Mouse (Mus musculus) ES-E14 (cell line): ENCODE results near the gene Mvp. TPM values are rescaled to one million over a fixed set of nuclear protein-coding genes. Genes with fewer than 3 reads are reported as not detected.
A peak's percentile ranks its signal among the peaks of the same experiment; 100 is the strongest.

Source experiments
- DNase-seq: peaks from one replicate; pipeline ENCODE4 v3.0.0-alpha.2; 2013; ENCODE audit warnings: low read depth, low spot score
- H3K27ac ChIP-seq: 2 replicates; pipeline ENCODE4 v1.5.1; 2012; ENCODE audit warnings: low read depth, mild to moderate bottlenecking, low read length, moderate library complexity, mixed read lengths; ENCODE audit not compliant: poor library complexity, insufficient read depth, severe bottlenecking
- H3K36me3 ChIP-seq: 2 replicates; pipeline ENCODE4 v1.6.1; 2012; ENCODE audit warnings: mild to moderate bottlenecking, low read length, moderate library complexity, mixed read lengths; ENCODE audit not compliant: control insufficient read depth, poor library complexity, insufficient read depth, severe bottlenecking
- H3K4me1 ChIP-seq, 2 experiments: fragments of 150-350 bp in 1 of 2; sonication (generic) in 1 of 2; 2 replicates each; pipeline ENCODE4 v1.6.1; 2012; ENCODE audit warnings: low read length in 2 of 2, mild to moderate bottlenecking in 1 of 2, mixed read lengths in 1 of 2; ENCODE audit not compliant: control insufficient read depth in 2 of 2, insufficient read depth in 2 of 2, poor library complexity in 1 of 2
- H3K4me3 ChIP-seq, 2 experiments: fragments of 150-350 bp in 1 of 2; sonication (generic) in 1 of 2; 2 replicates each; pipeline ENCODE4 v1.5.1; 2012; ENCODE audit warnings: low read length in 2 of 2, low read depth in 1 of 2, mild to moderate bottlenecking in 1 of 2, mixed read lengths in 1 of 2; ENCODE audit not compliant: insufficient read depth in 1 of 2, poor library complexity in 1 of 2, severe bottlenecking in 1 of 2
- H3K9ac ChIP-seq: 2 replicates; pipeline ENCODE4 v1.6.1; 2012; ENCODE audit warnings: low read depth, mild to moderate bottlenecking, low read length, mixed read lengths; ENCODE audit not compliant: poor library complexity, insufficient read depth, severe bottlenecking
- H3K9me3 ChIP-seq: fragments of 150-350 bp; sonication (generic); 2 replicates; pipeline ENCODE4 v1.6.1; 2012; ENCODE audit warnings: low read depth, mild to moderate bottlenecking, low read length; ENCODE audit not compliant: control insufficient read depth, insufficient read depth
- CHD2 ChIP-seq: IDR thresholded peaks from 2 replicates; pipeline ENCODE4 v1.6.1; 2014; ENCODE audit warnings: mild to moderate bottlenecking, low read depth, low read length, inconsistent platforms
- HCFC1 ChIP-seq: IDR thresholded peaks from 2 replicates; pipeline ENCODE4 v1.6.1; 2012; ENCODE audit warnings: low read length, inconsistent platforms, borderline replicate concordance; ENCODE audit not compliant: insufficient read depth
- MAFK ChIP-seq: IDR thresholded peaks from 2 replicates; pipeline ENCODE4 v1.6.1; 2014; ENCODE audit warnings: mild to moderate bottlenecking, low read depth, low read length, inconsistent platforms; ENCODE audit not compliant: insufficient read depth
- ZC3H11A ChIP-seq: IDR thresholded peaks from 2 replicates; pipeline ENCODE4 v1.6.1; 2012; ENCODE audit warnings: low read depth, mild to moderate bottlenecking, inconsistent platforms, low read length, borderline replicate concordance
- ZNF384 ChIP-seq: IDR thresholded peaks from 2 replicates; pipeline ENCODE4 v1.6.1; 2012; ENCODE audit warnings: low read depth, low read length, inconsistent platforms
- in situ Hi-C, 2 experiments: fragments of 600-800 bp; cut with MboI; formaldehyde crosslinking; loops; one replicate each; pipeline ENCODE4 v1.15.1; 2025; ENCODE audit warnings: low sequenced_read_pairs in 2 of 2, inconsistent platforms in 1 of 2; ENCODE audit not compliant: unreplicated experiment in 2 of 2
- total RNA-seq: library from RNA; depleted of rRNA; stranded (reverse); fragments of 300-350 nt; gene quantifications from 2 replicates; pipeline ENCODE4 v1.2.3, GENCODE M21; 2012

Gene Mvp
- total RNA-seq, 1 experiment = 56.0 TPM

GRCm38 (mm10) chr7:127014993-127015392 is 572 bp upstream of the Mvp start:
- no peak for TF ChIP-seq CHD2
- TF ChIP-seq HCFC1 = no peak
- Histone ChIP-seq H3K9ac (peak overlapping the region; percentile 22; the same call in 1 of the 2 replicates), H3K27ac (peak overlapping the region; percentile 28), H3K4me3 (no peak overlapping the region), H3K36me3 (peaks cover 12% of the 10 kb centered on the region), H3K9me3 (no peaks in the 10 kb centered on the region), H3K4me1 (peaks cover 2 to 7% of the 10 kb centered on the region in 2 experiments; a peak in 3 of 4 replicates)
- DNase-seq = no peak
- in situ Hi-C loops = no loop called here

GRCm38 (mm10) chr7:127013385-127013784 is 1.0 kb downstream of the Mvp start:
- no peak overlapping the region for H3K4me3 ChIP-seq
- peaks cover 2 to 14% of the 10 kb centered on the region in 2 experiments; a peak in 3 of 4 replicates for H3K4me1 ChIP-seq
- TF ChIP-seq ZC3H11A = no peak
- no peak for TF ChIP-seq HCFC1
- TF ChIP-seq ZNF384 = no peak
- no peak for TF ChIP-seq CHD2
- TF ChIP-seq MAFK = no peak
- in situ Hi-C loops = no loop called here
- no peak overlapping the region for H3K27ac ChIP-seq
- DNase-seq = no peak
- H3K9ac ChIP-seq = no peak overlapping the region; the same call in 1 of the 2 replicates
- H3K36me3 ChIP-seq = peaks cover 12% of the 10 kb centered on the region
- H3K9me3 ChIP-seq = no peaks in the 10 kb centered on the region

GRCm38 (mm10) chr7:127012845-127013244 is 1.6 kb downstream of the Mvp start:
- DNase-seq = no peak
- H3K4me3 ChIP-seq = no peak overlapping the region
- in situ Hi-C loops = no loop called here
- H3K9ac ChIP-seq = no peak overlapping the region
- H3K27ac ChIP-seq = no peak overlapping the region
- peaks cover 12% of the 10 kb centered on the region for H3K36me3 ChIP-seq
- no peaks in the 10 kb centered on the region for H3K9me3 ChIP-seq
- peaks cover 2 to 18% of the 10 kb centered on the region in 2 experiments; a peak in 3 of 4 replicates for H3K4me1 ChIP-seq
- TF ChIP-seq HCFC1 (no peak), ZC3H11A (no peak)

- in situ Hi-C loops = no loop called here
- TF ChIP-seq ZC3H11A (no peak), HCFC1 (no peak), MAFK (no peak), ZNF384 (no peak), CHD2 (no peak)
- H3K4me1 ChIP-seq = peaks cover 2 to 21% of the 10 kb centered on the region in 2 experiments; a peak in 3 of 4 replicates
These were observed 2.0 kb downstream of the Mvp start for GRCm38 (mm10) chr7:127012374-127012773.

GRCm38 (mm10) chr7:127011717-127012116 is 2.7 kb downstream of the Mvp start:
- no peak overlapping the region for H3K4me3 ChIP-seq
- TF ChIP-seq HCFC1 (no peak), MAFK (no peak), ZNF384 (no peak), ZC3H11A (no peak), CHD2 (no peak)
- in situ Hi-C loops = no loop called here
- no peak overlapping the region for H3K9ac ChIP-seq
- peaks cover 12% of the 10 kb centered on the region for H3K36me3 ChIP-seq
- no peak for DNase-seq
- H3K27ac ChIP-seq = no peak overlapping the region
- H3K9me3 ChIP-seq = no peaks in the 10 kb centered on the region
- peaks cover 2 to 23% of the 10 kb centered on the region in 2 experiments; a peak in 3 of 4 replicates for H3K4me1 ChIP-seq

More at GRCm38 (mm10) chr7:127012374-127012773, 2.0 kb downstream of the Mvp start:
- Histone ChIP-seq H3K27ac (no peak overlapping the region), H3K9me3 (no peaks in the 10 kb centered on the region), H3K4me3 (no peak overlapping the region), H3K36me3 (peaks cover 12% of the 10 kb centered on the region), H3K9ac (no peak overlapping the region)
- DNase-seq = no peak
